Mouse (Mus musculus): ENCODE measurements around the gene Smim23. TPM values are rescaled to one million over a fixed set of nuclear protein-coding genes. Genes with fewer than 3 reads are reported as not detected.

Smim23 gene
- not detected for polyA plus RNA-seq (2014; fragmentation: Illumina TruSeq; extraction: RNeasy Lipid Tissue Mini Kit (QIAGEN cat#74804); ENCODE audit: low read depth, low replicate concordance)

GRCm38 (mm10) chr11:32824505-32824904, at the start of gene Smim23:
Gene Smim23 (minus strand): TSS chr11:32824605.

Other genes with a start within 250 kb of the Smim23 start
- 151 TPM for gene Fbxw11, start 181.9 kb downstream of the Smim23 start, polyA plus RNA-seq (2014; fragmentation: Illumina TruSeq; extraction: RNeasy Lipid Tissue Mini Kit (QIAGEN cat#74804); ENCODE audit: low read depth, low replicate concordance)